Mouse (Mus musculus) megakaryocyte, embryonic 14.5 days (primary cell): ENCODE measurements around the gene Bdh2. TPM values are rescaled to one million over a fixed set of nuclear protein-coding genes. Genes with fewer than 3 reads are reported as not detected.

Experiments
- H3K27me3 ChIP-seq: replicated peaks from 2 replicates; pipeline ENCODE3; 2012; ENCODE audit warnings: inconsistent platforms
- H3K36me3 ChIP-seq: replicated peaks from 2 replicates; pipeline ENCODE3; 2012; ENCODE audit warnings: low read length, inconsistent platforms, mixed read lengths
- H3K4me1 ChIP-seq: 2 replicates; pipeline ENCODE4 v1.6.1; 2012; ENCODE audit warnings: inconsistent platforms
- H3K4me3 ChIP-seq: replicated peaks from 2 replicates; pipeline ENCODE3; 2012; ENCODE audit warnings: moderate library complexity, mild to moderate bottlenecking, inconsistent platforms
- H3K9me3 ChIP-seq: 2 replicates; pipeline ENCODE4 v1.6.1; 2012; ENCODE audit warnings: inconsistent platforms
- FLI1 ChIP-seq: IDR thresholded peaks from 2 replicates; pipeline ENCODE4 v1.6.1; 2012; ENCODE audit warnings: low read length, inconsistent platforms, mixed read lengths
- GATA1 ChIP-seq: IDR thresholded peaks from 3 replicates; pipeline ENCODE4 v1.6.1; 2012; ENCODE audit warnings: mixed read lengths, low read length, inconsistent platforms, borderline replicate concordance
- polyA plus RNA-seq: library from polyadenylated mRNA; stranded (reverse); fragments of >175 nt; gene quantifications from 2 replicates; pipeline ENCODE4 v1.2.3, GENCODE M21; 2012; ENCODE audit warnings: low replicate concordance; ENCODE audit not compliant: insufficient read depth

The Bdh2 gene
- not detected in 2 replicates for polyA plus RNA-seq

DNA sequence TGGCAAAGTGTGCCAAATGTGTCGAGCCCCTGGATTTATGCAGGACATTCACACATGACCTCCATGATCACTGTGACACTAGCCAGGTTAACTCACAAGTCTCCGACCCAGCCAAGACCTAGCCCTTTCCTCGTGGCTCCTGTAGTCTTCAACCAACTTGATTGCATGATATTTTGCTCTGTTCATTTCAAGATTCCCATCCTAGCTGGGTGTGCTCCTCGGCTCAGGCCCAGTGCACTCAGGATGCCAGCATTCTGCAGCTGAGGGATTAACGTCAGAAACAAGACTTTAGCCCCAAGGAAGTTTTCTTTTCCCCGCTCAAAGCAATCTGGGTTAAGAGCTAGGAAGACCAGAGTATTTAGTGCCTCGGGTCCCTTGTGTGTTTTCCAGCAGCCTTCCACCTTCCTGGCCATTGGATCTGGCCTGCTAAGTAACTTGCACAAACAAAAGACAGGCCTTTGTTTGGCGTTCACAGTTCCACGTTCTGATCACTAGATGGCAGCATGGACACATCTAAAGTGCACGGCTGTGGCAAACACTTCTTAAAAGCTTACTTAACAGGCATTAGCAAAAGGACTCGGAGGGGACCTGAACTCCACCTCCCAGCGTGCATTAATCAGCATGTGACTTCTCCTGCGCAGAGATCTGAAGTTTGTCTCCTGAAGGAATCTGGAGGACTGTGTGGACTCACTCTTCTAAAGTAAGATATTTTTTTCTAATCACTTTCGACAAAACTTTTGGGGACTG is at the start of gene Bdh2:
Gene Bdh2, plus strand, starts transcription at position 553 of the 747 bp plus-strand sequence.
- Histone ChIP-seq H3K9me3 (peaks cover 14% of the 10 kb centered on the region), H3K4me1 (peaks cover 7% of the 10 kb centered on the region; the same call in 1 of the 2 replicates), H3K36me3 (no peaks in the 10 kb centered on the region), H3K4me3 (peak within 1 kb of the TSS; percentile 67), H3K27me3 (peaks cover 15% of the 10 kb centered on the region)
- no peak for TF ChIP-seq FLI1
- no peak for TF ChIP-seq GATA1

DNA sequence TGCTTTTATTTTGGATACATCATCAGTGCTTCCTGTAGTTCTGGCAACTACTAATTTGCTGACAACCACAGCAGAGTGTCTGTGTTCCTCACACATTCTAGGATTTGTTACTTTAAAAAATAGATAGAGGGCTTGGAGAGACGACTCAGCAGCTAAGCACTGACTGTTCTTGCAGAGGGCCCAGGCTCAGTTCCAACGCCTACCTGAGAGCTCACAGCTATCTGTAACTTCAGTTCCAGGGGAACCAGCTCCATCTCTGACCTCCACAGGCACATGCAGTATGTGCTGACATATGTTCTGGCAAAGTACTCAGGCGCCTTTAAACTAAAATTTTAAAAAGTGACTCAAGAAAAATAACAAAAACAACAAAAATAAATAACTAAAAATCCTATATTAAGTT is 49.0 kb upstream of the Bdh2 start:
- TF ChIP-seq GATA1 (no peak), FLI1 (no peak)
- no peak overlapping the region for H3K4me3 ChIP-seq
- no peaks in the 10 kb centered on the region for H3K9me3 ChIP-seq
- no peaks in the 10 kb centered on the region for H3K27me3 ChIP-seq
- H3K4me1 ChIP-seq = no peaks in the 10 kb centered on the region
- peaks cover 82% of the 10 kb centered on the region for H3K36me3 ChIP-seq

- peaks cover 86% of the 10 kb centered on the region for H3K36me3 ChIP-seq
Observed at GRCm38 (mm10) chr3:135232462-135232861, 48.6 kb upstream of the Bdh2 start.

DNA sequence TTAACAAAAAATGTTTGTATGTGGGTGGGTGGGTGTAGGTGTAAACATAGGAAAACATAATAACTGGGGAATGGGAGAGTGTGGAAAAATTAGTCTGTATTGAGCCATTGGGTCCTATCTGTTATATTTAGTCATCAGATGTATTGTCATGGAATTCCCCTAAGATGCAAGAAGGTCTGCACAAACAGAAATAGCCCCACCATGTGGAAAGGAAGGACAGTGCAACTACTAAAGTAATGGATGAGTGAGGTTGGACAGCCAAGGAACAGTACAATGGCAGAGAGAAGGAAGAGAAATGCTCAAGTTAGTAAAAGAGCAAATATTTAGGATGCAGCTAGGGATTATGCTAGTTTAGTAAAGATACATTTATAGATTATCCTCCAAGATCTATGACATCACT is 35.3 kb upstream of the Bdh2 start:
- TF ChIP-seq GATA1 = no peak
- H3K36me3 ChIP-seq = peaks cover 98% of the 10 kb centered on the region

More at GRCm38 (mm10) chr3:135232462-135232861, 48.6 kb upstream of the Bdh2 start:
- no peaks in the 10 kb centered on the region for H3K4me1 ChIP-seq
- H3K4me3 ChIP-seq = no peak overlapping the region
- no peaks in the 10 kb centered on the region for H3K9me3 ChIP-seq
- TF ChIP-seq FLI1 (no peak), GATA1 (no peak)
- no peaks in the 10 kb centered on the region for H3K27me3 ChIP-seq

GRCm38 (mm10) chr3:135246828-135247227 is 34.2 kb upstream of the Bdh2 start:
- Histone ChIP-seq H3K27me3 (no peaks in the 10 kb centered on the region), H3K4me1 (no peaks in the 10 kb centered on the region), H3K4me3 (no peak overlapping the region), H3K36me3 (peaks cover 98% of the 10 kb centered on the region), H3K9me3 (no peaks in the 10 kb centered on the region)
- no peak for TF ChIP-seq GATA1
- no peak for TF ChIP-seq FLI1

More for the DNA sequence above, 35.3 kb upstream of the Bdh2 start:
- no peaks in the 10 kb centered on the region for H3K27me3 ChIP-seq
- H3K4me3 ChIP-seq = no peak overlapping the region
- no peaks in the 10 kb centered on the region for H3K9me3 ChIP-seq
- no peaks in the 10 kb centered on the region for H3K4me1 ChIP-seq

GRCm38 (mm10) chr3:135249104-135249503 is 31.9 kb upstream of the Bdh2 start:
- no peak for TF ChIP-seq GATA1
- TF ChIP-seq FLI1 = no peak
- Histone ChIP-seq H3K4me3 (no peak overlapping the region), H3K27me3 (no peaks in the 10 kb centered on the region), H3K9me3 (no peaks in the 10 kb centered on the region), H3K36me3 (peaks cover 91% of the 10 kb centered on the region), H3K4me1 (no peaks in the 10 kb centered on the region)

- Histone ChIP-seq H3K4me1 (no peaks in the 10 kb centered on the region), H3K36me3 (peaks cover 85% of the 10 kb centered on the region), H3K27me3 (no peaks in the 10 kb centered on the region), H3K9me3 (no peaks in the 10 kb centered on the region), H3K4me3 (no peak overlapping the region)
- TF ChIP-seq FLI1 (no peak), GATA1 (no peak)
Observed at GRCm38 (mm10) chr3:135251825-135252224, 29.2 kb upstream of the Bdh2 start.

DNA sequence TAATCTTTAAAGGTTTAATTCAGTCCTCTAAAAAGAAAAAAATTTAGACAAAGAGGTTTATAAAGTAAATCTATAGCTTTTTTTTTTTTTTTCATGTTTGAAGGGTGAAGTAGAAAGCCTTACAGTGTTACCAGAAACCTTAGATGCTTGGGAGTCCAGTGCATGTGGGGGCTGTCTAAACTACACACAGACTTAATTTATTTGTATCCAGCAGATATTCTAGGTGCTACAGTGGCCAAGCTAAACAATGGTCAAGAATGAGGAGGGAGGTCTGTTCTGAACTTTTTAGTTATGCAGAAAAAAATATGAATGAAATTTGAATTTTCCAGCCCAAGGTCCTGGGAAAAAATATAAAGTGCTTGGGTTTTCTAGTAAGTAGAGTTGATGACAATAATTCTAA is 26.2 kb upstream of the Bdh2 start:
- TF ChIP-seq GATA1 = no peak
- Histone ChIP-seq H3K36me3 (peaks cover 85% of the 10 kb centered on the region), H3K9me3 (no peaks in the 10 kb centered on the region), H3K4me1 (no peaks in the 10 kb centered on the region), H3K27me3 (no peaks in the 10 kb centered on the region), H3K4me3 (no peak overlapping the region)

DNA sequence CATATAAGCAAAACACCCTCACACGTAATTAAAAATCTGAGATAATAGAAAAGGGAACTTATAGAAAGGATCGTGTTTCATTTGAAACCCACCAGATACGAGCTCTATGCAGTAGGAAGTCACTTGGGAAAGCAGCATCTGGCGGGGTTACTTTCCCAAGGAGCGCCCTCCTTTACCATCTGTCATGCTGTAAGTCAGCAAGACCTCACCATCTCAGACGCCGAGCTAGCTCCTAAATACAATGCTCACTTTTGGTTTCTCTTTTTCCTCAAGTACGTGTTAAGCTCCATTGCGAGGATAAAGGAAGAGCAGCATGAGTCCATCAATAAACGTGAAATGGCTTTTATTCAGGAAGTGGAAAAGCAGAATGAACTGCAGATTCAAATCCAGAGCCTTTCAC is 22.1 kb upstream of the Bdh2 start:
- Histone ChIP-seq H3K9me3 (no peaks in the 10 kb centered on the region), H3K4me1 (no peaks in the 10 kb centered on the region), H3K36me3 (peaks cover 93% of the 10 kb centered on the region), H3K4me3 (no peak overlapping the region), H3K27me3 (no peaks in the 10 kb centered on the region)
- TF ChIP-seq GATA1 (no peak), FLI1 (no peak)

- no peak for TF ChIP-seq FLI1
- TF ChIP-seq GATA1 = no peak
- H3K4me1 ChIP-seq = no peaks in the 10 kb centered on the region
- H3K4me3 ChIP-seq = no peak overlapping the region
- H3K9me3 ChIP-seq = no peaks in the 10 kb centered on the region
- no peaks in the 10 kb centered on the region for H3K27me3 ChIP-seq
- peaks cover 100% of the 10 kb centered on the region for H3K36me3 ChIP-seq
Observed at GRCm38 (mm10) chr3:135260233-135260632, 20.8 kb upstream of the Bdh2 start.
